Mouse (Mus musculus) G1E-ER4 (cell line): ENCODE data around the gene Bnipl. TPM values are rescaled to one million over a fixed set of nuclear protein-coding genes. Genes with fewer than 3 reads are reported as not detected.

Experiments used
- GATA1 ChIP-seq: IDR thresholded peaks from one replicate; pipeline ENCODE4 v1.8.0; 2012; ENCODE audit warnings: low read length, inconsistent platforms
- polyA plus RNA-seq: library from polyadenylated mRNA; stranded (reverse); fragments of >175 nt; gene quantifications from 2 replicates; pipeline ENCODE4 v1.2.3, GENCODE M21; 2012

The Bnipl gene
- polyA plus RNA-seq, 1 experiment, result not detected

GRCm38 (mm10) chr3:95263089-95263739, 12.2 kb upstream of the Bnipl start:
- no peak for TF ChIP-seq GATA1

GRCm38 (mm10) chr3:95261975-95262374, 11.0 kb upstream of the Bnipl start:
- no peak for TF ChIP-seq GATA1

GRCm38 (mm10) chr3:95256931-95257330, 5.9 kb upstream of the Bnipl start:
- no peak for TF ChIP-seq GATA1

GRCm38 (mm10) chr3:95250361-95250760, 632 bp downstream of the Bnipl start:
- TF ChIP-seq GATA1, result no peak

- TF ChIP-seq GATA1, result no peak
Observed at GRCm38 (mm10) chr3:95247660-95248336, 3.2 kb downstream of the Bnipl start.

GRCm38 (mm10) chr3:95246465-95247231, 4.3 kb downstream of the Bnipl start:
- no peak for TF ChIP-seq GATA1

GRCm38 (mm10) chr3:95243086-95243485, 7.9 kb downstream of the Bnipl start:
- TF ChIP-seq GATA1, result no peak

GRCm38 (mm10) chr3:95241498-95241897, 9.5 kb downstream of the Bnipl start, which contains the start of gene Gm128:
Gene Gm128, minus strand, starts transcription at chr3:95241598.
- TF ChIP-seq GATA1, result no peak

GRCm38 (mm10) chr3:95240900-95241299, 10.1 kb downstream of the Bnipl start:
- TF ChIP-seq GATA1, result no peak

- no peak for TF ChIP-seq GATA1
Observed at GRCm38 (mm10) chr3:95239971-95240370, 11.0 kb downstream of the Bnipl start.

- TF ChIP-seq GATA1, result no peak
Observed at GRCm38 (mm10) chr3:95239022-95239421, 12.0 kb downstream of the Bnipl start.

GRCm38 (mm10) chr3:95237541-95238099, 13.4 kb downstream of the Bnipl start:
- no peak for TF ChIP-seq GATA1

- no peak for TF ChIP-seq GATA1
Observed at GRCm38 (mm10) chr3:95235386-95236301, 15.3 kb downstream of the Bnipl start.

- TF ChIP-seq GATA1, result no peak
Observed at GRCm38 (mm10) chr3:95233303-95233980, 17.6 kb downstream of the Bnipl start.
